Mouse (Mus musculus) lung, postnatal 0 days (tissue): ENCODE data around the gene P2ry6. TPM values are rescaled to one million over a fixed set of nuclear protein-coding genes. Genes with fewer than 3 reads are reported as not detected.
A peak's percentile ranks its signal among the peaks of the same experiment; 100 is the strongest.

Experiments
- ATAC-seq: fragments of 200-750 bp; cut with Nextera tagmentation; 2 replicates; pipeline ENCODE4 v1.8.0; 2017; ENCODE audit warnings: moderate library complexity
- DNase-seq: peaks from one replicate; pipeline ENCODE4 v3.0.0-alpha.2; 2016; ENCODE audit warnings: low spot score
- H3K27ac ChIP-seq: fragments of 300-500 bp; sonication (generic); 2 replicates; pipeline ENCODE4 v1.5.1; 2014; ENCODE audit warnings: antibody characterized with exemption, mild to moderate bottlenecking, low read length, mixed read lengths
- H3K27me3 ChIP-seq: fragments of 300-500 bp; sonication (generic); replicated peaks from 2 replicates; pipeline ENCODE4 v1.6.1; 2014; ENCODE audit warnings: low read length, mixed read lengths; ENCODE audit not compliant: insufficient read depth
- H3K36me3 ChIP-seq: fragments of 300-500 bp; sonication (generic); 2 replicates; pipeline ENCODE4 v1.6.1; 2014; ENCODE audit warnings: low read length, mixed read lengths; ENCODE audit not compliant: insufficient read depth
- H3K4me1 ChIP-seq: fragments of 300-500 bp; sonication (generic); 2 replicates; pipeline ENCODE4 v1.6.1; 2014; ENCODE audit warnings: antibody characterized with exemption, low read depth, low read length, mixed read lengths; ENCODE audit not compliant: insufficient read depth
- H3K4me2 ChIP-seq: fragments of 300-500 bp; sonication (generic); replicated peaks from 2 replicates; pipeline ENCODE4 v1.6.1; 2014; ENCODE audit warnings: low read depth, mild to moderate bottlenecking, low read length, moderate library complexity, mixed read lengths
- H3K4me3 ChIP-seq: fragments of 300-500 bp; sonication (generic); 2 replicates; pipeline ENCODE4 v1.5.1; 2014; ENCODE audit warnings: low read depth, low read length
- H3K9ac ChIP-seq: fragments of 300-500 bp; sonication (generic); replicated peaks from 2 replicates; pipeline ENCODE4 v1.6.1; 2014; ENCODE audit warnings: low read depth, mild to moderate bottlenecking
- H3K9me3 ChIP-seq: fragments of 300-500 bp; sonication (generic); 2 replicates; pipeline ENCODE4 v1.6.1; 2016; ENCODE audit warnings: low read length, mixed read lengths
- CTCF ChIP-seq: IDR thresholded peaks from 2 replicates; pipeline ENCODE4 v1.5.1; 2016; ENCODE audit warnings: antibody characterized with exemption, mild to moderate bottlenecking
- EP300 ChIP-seq: IDR thresholded peaks from 2 replicates; pipeline ENCODE4 v1.6.1; 2016; ENCODE audit warnings: antibody characterized with exemption, mild to moderate bottlenecking, control low read depth
- WGBS: fragments of 180-500 bp; shearing (Covaris S2); extraction: QIAGEN DNeasy Blood & Tissue Kit; methylation state at CpG from one replicate; pipeline ENCODE4 v1.1.7; 2014; 5-methylcytosine and 5-hydroxymethylcytosine counted together
- polyA plus RNA-seq: library from polyadenylated mRNA; unstranded; fragments of >200 nt; fragmentation: Nextera tagmentation; extraction: Ambion mirVana; gene quantifications from 2 replicates; pipeline ENCODE4 v1.2.1, GENCODE M21; 2015

The P2ry6 gene
- polyA plus RNA-seq, 1 experiment from 2014 or later, result 9.9 TPM

DNA sequence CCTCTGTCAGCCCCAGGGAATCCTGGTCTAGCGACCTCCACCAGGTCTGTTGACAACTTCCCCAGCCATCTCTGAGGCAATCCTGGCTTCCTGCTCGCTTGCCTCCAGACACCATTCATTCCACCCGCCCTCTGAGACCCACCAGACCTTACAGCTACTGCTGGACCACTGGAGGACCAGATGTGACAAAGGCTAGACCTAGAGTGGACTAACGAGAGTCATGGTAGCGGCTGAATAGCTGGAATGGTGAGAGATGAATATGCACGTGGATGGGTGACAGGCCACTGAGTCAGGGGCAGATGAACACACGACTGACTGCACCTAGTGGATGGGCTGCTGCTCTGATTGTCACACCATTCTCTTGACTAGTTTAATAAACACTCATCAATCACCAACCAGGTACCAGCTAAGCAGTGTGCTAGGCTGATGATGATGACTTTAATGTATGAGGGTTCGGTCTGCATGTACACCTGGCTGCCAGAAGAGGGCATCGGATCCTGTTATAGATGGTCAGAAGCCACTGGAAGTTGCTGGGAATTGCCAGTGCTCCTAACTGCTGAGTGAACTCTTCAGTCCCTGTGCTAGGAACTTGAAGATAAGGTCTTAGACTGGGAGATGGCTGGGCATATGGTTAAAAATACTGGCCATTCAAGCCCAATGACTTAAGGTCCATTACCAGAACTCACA, 71.9 kb downstream of the P2ry6 start:
- DNase-seq (peak; percentile 72), ATAC-seq (no peak)
- H3K9ac ChIP-seq, result no peak overlapping the region
- no peak overlapping the region for H3K4me2 ChIP-seq
- TF ChIP-seq EP300 (no peak), CTCF (peak; percentile 72)
- WGBS, result 71% methylated on average over 9 of the region's 9 CpGs
- no peaks in the 10 kb centered on the region for H3K9me3 ChIP-seq
- H3K27ac ChIP-seq, result no peak overlapping the region
- no peaks in the 10 kb centered on the region; the same call in 1 of the 2 replicates for H3K36me3 ChIP-seq
- H3K4me3 ChIP-seq, result no peak overlapping the region
- no peaks in the 10 kb centered on the region for H3K27me3 ChIP-seq
- H3K4me1 ChIP-seq, result no peaks in the 10 kb centered on the region

DNA sequence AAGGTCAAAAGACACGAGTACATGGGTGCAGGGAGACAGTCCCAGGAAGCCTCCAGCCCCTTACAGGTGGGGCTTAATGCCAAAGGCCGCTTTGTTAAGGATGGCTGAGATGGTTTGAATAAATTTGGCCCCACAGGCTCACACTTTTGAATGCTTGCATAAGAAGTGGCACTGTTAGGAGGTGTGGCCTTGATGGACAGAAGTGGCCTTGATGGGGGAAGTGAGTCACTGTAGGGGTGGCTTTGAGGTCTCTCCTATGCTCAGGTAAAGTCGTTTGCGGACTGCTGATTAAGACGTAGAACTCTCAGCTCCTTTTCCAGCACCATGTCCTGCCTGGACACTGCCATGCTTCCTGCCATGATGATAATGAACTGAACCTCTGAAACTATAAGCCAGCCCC, 76.6 kb downstream of the P2ry6 start:
- no peak overlapping the region for H3K9ac ChIP-seq
- no peaks in the 10 kb centered on the region for H3K27me3 ChIP-seq
- TF ChIP-seq CTCF (no peak), EP300 (no peak)
- no peaks in the 10 kb centered on the region for H3K9me3 ChIP-seq
- H3K4me3 ChIP-seq, result no peak overlapping the region
- no peak overlapping the region for H3K27ac ChIP-seq
- peaks cover 5% of the 10 kb centered on the region for H3K4me1 ChIP-seq
- no peak for DNase-seq
- no peaks in the 10 kb centered on the region; the same call in 1 of the 2 replicates for H3K36me3 ChIP-seq
- no peak overlapping the region for H3K4me2 ChIP-seq
- no peak for ATAC-seq
- WGBS, result 65% methylated on average over 5 of the region's 5 CpGs

DNA sequence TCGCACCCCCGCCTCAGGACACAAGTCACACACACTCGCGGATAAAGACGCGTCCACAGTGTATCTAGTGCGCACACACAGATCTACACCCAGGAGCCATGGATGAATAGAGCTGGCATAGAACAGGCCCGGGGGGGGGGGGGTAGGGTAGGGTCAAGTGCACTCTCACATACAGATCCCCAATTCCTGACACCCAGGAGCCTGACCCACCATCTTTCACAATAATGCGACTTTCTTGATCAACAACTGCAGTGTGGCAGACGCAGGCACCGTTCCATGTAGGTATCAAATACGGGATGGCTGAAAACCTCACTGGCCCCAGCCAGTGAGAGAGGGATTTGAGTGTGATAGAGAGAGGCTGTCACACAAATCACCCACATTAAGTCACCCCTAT, 79.6 kb downstream of the P2ry6 start:
- no peak for ATAC-seq
- Histone ChIP-seq H3K4me2 (peak overlapping the region; percentile 83), H3K36me3 (peaks cover 2% of the 10 kb centered on the region), H3K27me3 (no peaks in the 10 kb centered on the region), H3K27ac (no peak overlapping the region), H3K4me3 (peak overlapping the region; percentile 42), H3K9ac (peak overlapping the region; percentile 32; the same call in 1 of the 2 replicates), H3K9me3 (no peaks in the 10 kb centered on the region), H3K4me1 (peaks cover 5% of the 10 kb centered on the region)
- no peak for DNase-seq
- WGBS, result 6% methylated on average over 12 of the region's 12 CpGs
- TF ChIP-seq EP300 (no peak), CTCF (no peak)

DNA sequence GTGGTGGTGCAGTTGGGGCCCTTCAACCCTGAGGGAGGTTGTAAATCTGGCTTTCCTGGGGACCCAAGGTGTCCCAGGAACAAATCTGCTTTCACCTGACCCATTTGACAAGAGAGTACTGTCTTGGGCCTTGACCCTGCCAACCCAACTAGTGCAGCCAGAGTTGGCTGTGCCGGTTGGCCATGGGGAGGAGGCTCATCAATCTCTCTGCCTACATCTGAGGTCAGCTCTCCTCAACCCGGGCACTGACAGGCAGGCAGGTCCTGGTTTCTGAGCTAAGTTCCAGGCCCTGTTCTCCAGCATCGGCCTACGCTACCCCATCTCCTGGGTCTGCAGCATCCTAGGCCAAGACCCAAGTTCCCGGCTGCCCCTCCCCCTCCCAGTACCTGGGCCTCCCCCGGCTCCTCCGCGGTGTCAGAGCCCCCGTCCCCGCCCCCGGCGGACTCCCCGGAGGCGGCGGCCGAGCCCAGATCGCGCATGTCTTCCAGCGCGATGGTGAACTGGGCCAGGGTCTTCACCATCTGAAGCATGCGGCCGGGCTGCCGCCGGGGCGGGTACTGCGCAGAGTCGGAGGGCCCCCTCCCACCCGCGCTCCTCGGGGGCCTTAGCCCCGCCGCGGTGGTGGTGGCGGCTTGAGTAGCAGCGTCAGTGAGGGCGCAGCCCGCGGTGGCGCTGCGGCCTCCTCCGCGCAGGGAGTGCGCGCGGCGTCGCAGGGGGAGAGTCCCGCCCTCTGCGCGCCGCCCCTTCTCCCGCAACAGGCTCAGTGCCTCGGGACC, 80.2 kb downstream of the P2ry6 start:
- no peaks in the 10 kb centered on the region for H3K9me3 ChIP-seq
- peak overlapping the region; percentile 32; the same call in 1 of the 2 replicates for H3K9ac ChIP-seq
- peak overlapping the region; percentile 42 for H3K4me3 ChIP-seq
- WGBS, result 7% methylated on average over 40 of the region's 53 CpGs
- ATAC-seq (peak; percentile 60), DNase-seq (peak; percentile 49)
- peak overlapping the region; percentile 83 for H3K4me2 ChIP-seq
- TF ChIP-seq EP300, result no peak
- no peak overlapping the region for H3K27ac ChIP-seq
- H3K36me3 ChIP-seq, result peaks cover 8% of the 10 kb centered on the region
- no peaks in the 10 kb centered on the region for H3K27me3 ChIP-seq
- peaks cover 5% of the 10 kb centered on the region for H3K4me1 ChIP-seq

DNA sequence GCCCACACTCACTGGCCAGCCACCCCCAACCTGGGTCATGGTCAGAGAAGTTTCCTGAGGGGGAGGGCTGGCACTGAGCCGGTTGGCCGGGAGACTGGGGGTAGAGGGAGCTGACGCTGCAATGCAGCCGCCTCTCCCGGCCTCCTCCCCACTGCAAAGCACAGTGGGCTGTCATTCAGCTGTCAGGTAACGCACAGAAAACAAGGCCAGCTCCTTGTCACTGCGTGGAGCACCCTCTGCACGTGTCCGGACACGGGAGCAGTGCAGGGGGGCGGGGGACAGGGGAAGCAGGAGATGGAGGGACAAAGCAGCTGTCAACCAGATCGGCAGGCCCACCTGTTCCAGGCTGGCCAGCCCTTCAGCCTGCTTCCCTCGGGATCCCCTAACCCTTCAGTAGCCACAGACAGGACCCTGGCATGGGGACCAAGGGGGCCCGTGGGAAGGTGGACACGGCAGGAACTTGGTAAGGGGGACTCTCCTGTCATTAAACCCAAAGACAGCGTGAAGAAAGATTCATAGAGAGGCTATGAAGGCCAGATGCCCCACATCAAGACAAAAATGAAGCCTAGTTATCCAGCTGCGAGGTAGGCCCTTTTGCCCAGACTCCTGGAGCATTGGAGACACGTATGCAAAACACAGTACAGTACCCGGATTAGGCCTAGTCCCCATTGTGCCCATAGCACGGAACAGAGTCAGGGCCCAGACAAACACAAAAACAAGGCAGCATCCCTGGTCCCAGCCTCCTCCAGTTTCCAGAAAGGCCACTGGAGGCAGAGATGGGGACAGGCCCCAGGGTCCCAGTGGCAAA, 81.0 kb downstream of the P2ry6 start:
- H3K36me3 ChIP-seq, result peaks cover 12% of the 10 kb centered on the region
- DNase-seq (no peak), ATAC-seq (peak; percentile 16)
- no peak overlapping the region for H3K4me3 ChIP-seq
- H3K9ac ChIP-seq, result no peak overlapping the region
- H3K27me3 ChIP-seq, result no peaks in the 10 kb centered on the region
- no peak overlapping the region for H3K27ac ChIP-seq
- peaks cover 5% of the 10 kb centered on the region for H3K4me1 ChIP-seq
- H3K4me2 ChIP-seq, result no peak overlapping the region
- no peaks in the 10 kb centered on the region for H3K9me3 ChIP-seq
- TF ChIP-seq EP300 (no peak), CTCF (no peak)
- 37% methylated on average over 20 of the region's 20 CpGs for WGBS

Other genes with a start within 250 kb of the P2ry6 start
- gene Relt, start 111.2 kb downstream of the P2ry6 start, polyA plus RNA-seq, result 2.8 and 3.8 TPM in 2 replicates
- gene Arhgef17, start 42.5 kb downstream of the P2ry6 start, polyA plus RNA-seq, result 5.8 and 7.0 TPM in 2 replicates
- gene P2ry2, start 38.2 kb upstream of the P2ry6 start, polyA plus RNA-seq, result 11.5 and 11.6 TPM in 2 replicates
- 16.0 and 17.7 TPM in 2 replicates for gene Fchsd2, start 118.2 kb upstream of the P2ry6 start, polyA plus RNA-seq